Mouse (Mus musculus): ENCODE data around the gene Rtkn2.
A peak's percentile ranks its signal among the peaks of the same experiment; 100 is the strongest.

Rtkn2 gene

GRCm38 (mm10) chr10:67979401-67980157, at the start of gene Rtkn2:
Gene Rtkn2, plus strand, starts transcription at chr10:67979570.
- peak; percentile 84 for DNase-seq

GRCm38 (mm10) chr10:67931328-67931727, 48.0 kb upstream of the Rtkn2 start:
- DNase-seq, result no peak

GRCm38 (mm10) chr10:67932780-67933179, 46.6 kb upstream of the Rtkn2 start:
- DNase-seq, result no peak

- no peak for DNase-seq
Observed at GRCm38 (mm10) chr10:67936944-67937343, 42.4 kb upstream of the Rtkn2 start.

- no peak for DNase-seq
Observed at GRCm38 (mm10) chr10:67937775-67938174, 41.6 kb upstream of the Rtkn2 start.

GRCm38 (mm10) chr10:67939546-67939945, 39.8 kb upstream of the Rtkn2 start:
- no peak for DNase-seq

- no peak for DNase-seq
Observed at GRCm38 (mm10) chr10:67943513-67943912, 35.9 kb upstream of the Rtkn2 start.

- DNase-seq, result no peak
Observed at GRCm38 (mm10) chr10:67950059-67950748, 29.2 kb upstream of the Rtkn2 start.

GRCm38 (mm10) chr10:67951690-67952089, 27.7 kb upstream of the Rtkn2 start:
- no peak for DNase-seq

GRCm38 (mm10) chr10:67955982-67956381, 23.4 kb upstream of the Rtkn2 start:
- no peak for DNase-seq

- DNase-seq, result no peak
Observed at GRCm38 (mm10) chr10:67959982-67960381, 19.4 kb upstream of the Rtkn2 start.

- no peak for DNase-seq
Observed at GRCm38 (mm10) chr10:67962496-67962895, 16.9 kb upstream of the Rtkn2 start.

GRCm38 (mm10) chr10:67964060-67964459, 15.3 kb upstream of the Rtkn2 start:
- no peak for DNase-seq

- DNase-seq, result no peak
Observed at GRCm38 (mm10) chr10:67965251-67965986, 14.0 kb upstream of the Rtkn2 start.

- no peak for DNase-seq
Observed at GRCm38 (mm10) chr10:67966102-67966501, 13.3 kb upstream of the Rtkn2 start.

- no peak for DNase-seq
Observed at GRCm38 (mm10) chr10:67966983-67967382, 12.4 kb upstream of the Rtkn2 start.

GRCm38 (mm10) chr10:67971166-67971796, 8.1 kb upstream of the Rtkn2 start:
- no peak for DNase-seq

GRCm38 (mm10) chr10:67977271-67977670, 2.1 kb upstream of the Rtkn2 start:
- no peak for DNase-seq

- DNase-seq, result no peak
Observed at GRCm38 (mm10) chr10:67983776-67984175, 4.4 kb downstream of the Rtkn2 start.

GRCm38 (mm10) chr10:67984271-67984943, 5.0 kb downstream of the Rtkn2 start:
- peak; percentile 14 for DNase-seq

GRCm38 (mm10) chr10:67985100-67985499, 5.7 kb downstream of the Rtkn2 start:
- DNase-seq, result no peak

GRCm38 (mm10) chr10:67995356-67995755, 16.0 kb downstream of the Rtkn2 start:
- DNase-seq, result no peak

- no peak for DNase-seq
Observed at GRCm38 (mm10) chr10:67996171-67996570, 16.8 kb downstream of the Rtkn2 start.

All from kidney, adult 11 months (tissue).